Mouse (Mus musculus) intestine, embryonic 16.5 days (tissue): ENCODE measurements at regions not wholly inside any gene's neighbourhood (a gene's known extent, or its start where the extent isn't known, plus 50 kb on each side); places are given as distances from the start of the nearest gene placed in this dataset.

Experiments
- ATAC-seq: fragments of 200-750 bp; cut with Nextera tagmentation; 2 replicates; pipeline ENCODE4 v1.8.0; 2017; ENCODE audit warnings: moderate TSS enrichment, moderate library complexity
- H3K27ac ChIP-seq: fragments of 300-500 bp; sonication (generic); 2 replicates; pipeline ENCODE4 v1.5.1; 2014; ENCODE audit warnings: mild to moderate bottlenecking, low read length
- H3K27me3 ChIP-seq: fragments of 300-500 bp; sonication (generic); replicated peaks from 2 replicates; pipeline ENCODE4 v1.6.1; 2014; ENCODE audit warnings: low read length, control low read depth, mixed read lengths; ENCODE audit not compliant: control insufficient read depth, insufficient read depth
- H3K36me3 ChIP-seq: fragments of 300-500 bp; sonication (generic); 2 replicates; pipeline ENCODE4 v1.6.1; 2014; ENCODE audit warnings: low read length, control low read depth; ENCODE audit not compliant: control insufficient read depth, insufficient read depth
- H3K4me1 ChIP-seq: fragments of 300-500 bp; sonication (generic); 2 replicates; pipeline ENCODE4 v1.6.1; 2014; ENCODE audit warnings: low read length, control low read depth, mixed read lengths; ENCODE audit not compliant: control insufficient read depth, insufficient read depth
- H3K4me2 ChIP-seq: fragments of 300-500 bp; sonication (generic); 2 replicates; pipeline ENCODE4 v1.6.1; 2014; ENCODE audit warnings: low read depth, low read length, control low read depth
- H3K4me3 ChIP-seq: fragments of 300-500 bp; sonication (generic); 2 replicates; pipeline ENCODE4 v1.5.1; 2014; ENCODE audit warnings: mild to moderate bottlenecking, low read length
- H3K9ac ChIP-seq: fragments of 300-500 bp; sonication (generic); 2 replicates; pipeline ENCODE4 v1.6.1; 2014; ENCODE audit warnings: low read depth, low read length
- H3K9me3 ChIP-seq: fragments of 300-500 bp; sonication (generic); 2 replicates; pipeline ENCODE4 v1.6.1; 2016; ENCODE audit warnings: low read length, control low read depth; ENCODE audit not compliant: control insufficient read depth
- WGBS: fragments of 180-500 bp; shearing (Covaris S2); extraction: QIAGEN DNeasy Blood & Tissue Kit; methylation state at CpG from one replicate; pipeline ENCODE4 v1.1.7; 2014; 5-methylcytosine and 5-hydroxymethylcytosine counted together

- no peaks in the 10 kb centered on the region for H3K4me1 ChIP-seq
- no peaks in the 10 kb centered on the region for H3K27me3 ChIP-seq
- no peak overlapping the region for H3K4me3 ChIP-seq
- no peaks in the 10 kb centered on the region for H3K36me3 ChIP-seq
- H3K9ac ChIP-seq = no peak overlapping the region
- H3K9me3 ChIP-seq = no peaks in the 10 kb centered on the region
- WGBS = 74% methylated on average over 11 of the region's 11 CpGs
- ATAC-seq = peak; percentile 63
- no peak overlapping the region for H3K27ac ChIP-seq
- H3K4me2 ChIP-seq = no peak overlapping the region
Measured at GRCm38 (mm10) chr4:153738088-153738487, 218.9 kb upstream of the A430005L14Rik start.

- WGBS = 91% methylated on average over 10 of the region's 10 CpGs
- Histone ChIP-seq H3K9me3 (no peaks in the 10 kb centered on the region), H3K27me3 (no peaks in the 10 kb centered on the region), H3K4me3 (no peak overlapping the region), H3K4me1 (no peaks in the 10 kb centered on the region), H3K4me2 (no peak overlapping the region), H3K9ac (no peak overlapping the region), H3K36me3 (no peaks in the 10 kb centered on the region), H3K27ac (no peak overlapping the region)
- ATAC-seq = no peak
Measured at GRCm38 (mm10) chr4:153742241-153742640, 214.8 kb upstream of the A430005L14Rik start.

- Histone ChIP-seq H3K27ac (no peak overlapping the region), H3K4me2 (no peak overlapping the region), H3K4me3 (no peak overlapping the region), H3K9me3 (no peaks in the 10 kb centered on the region), H3K27me3 (no peaks in the 10 kb centered on the region), H3K36me3 (no peaks in the 10 kb centered on the region), H3K4me1 (no peaks in the 10 kb centered on the region), H3K9ac (no peak overlapping the region)
- 79% methylated on average over 6 of the region's 6 CpGs for WGBS
- ATAC-seq = no peak
Measured at GRCm38 (mm10) chr4:153752791-153753190, 204.2 kb upstream of the A430005L14Rik start.

- no peaks in the 10 kb centered on the region for H3K36me3 ChIP-seq
- ATAC-seq = no peak
- no peak overlapping the region for H3K27ac ChIP-seq
- no peaks in the 10 kb centered on the region for H3K4me1 ChIP-seq
- no peak overlapping the region for H3K4me2 ChIP-seq
- H3K9me3 ChIP-seq = no peaks in the 10 kb centered on the region
- H3K4me3 ChIP-seq = no peak overlapping the region
- WGBS = 83% methylated on average over 6 of the region's 6 CpGs
- no peaks in the 10 kb centered on the region for H3K27me3 ChIP-seq
- H3K9ac ChIP-seq = no peak overlapping the region
Measured at GRCm38 (mm10) chr4:153758323-153758722, 198.7 kb upstream of the A430005L14Rik start.

- Histone ChIP-seq H3K4me3 (no peak overlapping the region), H3K27ac (no peak overlapping the region), H3K36me3 (no peaks in the 10 kb centered on the region), H3K9me3 (no peaks in the 10 kb centered on the region), H3K4me2 (no peak overlapping the region), H3K27me3 (no peaks in the 10 kb centered on the region), H3K4me1 (no peaks in the 10 kb centered on the region), H3K9ac (no peak overlapping the region)
- no peak for ATAC-seq
- WGBS = 55% methylated on average over 8 of the region's 8 CpGs
Measured at GRCm38 (mm10) chr4:153758781-153759180, 198.3 kb upstream of the A430005L14Rik start.

- no peaks in the 10 kb centered on the region for H3K4me1 ChIP-seq
- 82% methylated on average over 4 of the region's 4 CpGs for WGBS
- H3K4me3 ChIP-seq = no peak overlapping the region
- H3K4me2 ChIP-seq = no peak overlapping the region
- H3K27ac ChIP-seq = no peak overlapping the region
- no peaks in the 10 kb centered on the region for H3K9me3 ChIP-seq
- no peaks in the 10 kb centered on the region for H3K27me3 ChIP-seq
- no peaks in the 10 kb centered on the region for H3K36me3 ChIP-seq
- no peak overlapping the region for H3K9ac ChIP-seq
- no peak for ATAC-seq
Measured at GRCm38 (mm10) chr4:153760934-153761333, 196.1 kb upstream of the A430005L14Rik start.

- 79% methylated on average over 10 of the region's 10 CpGs for WGBS
- no peaks in the 10 kb centered on the region for H3K27me3 ChIP-seq
- no peak for ATAC-seq
Measured at GRCm38 (mm10) chr4:153763413-153763812, 193.6 kb upstream of the A430005L14Rik start.

GRCm38 (mm10) chr4:153767713-153768112 lies 189.3 kb upstream of the A430005L14Rik start:
- no peak overlapping the region for H3K4me3 ChIP-seq
- no peaks in the 10 kb centered on the region for H3K4me1 ChIP-seq
- H3K27me3 ChIP-seq = no peaks in the 10 kb centered on the region
- no peak overlapping the region for H3K9ac ChIP-seq
- no peaks in the 10 kb centered on the region for H3K36me3 ChIP-seq
- ATAC-seq = no peak
- WGBS = 77% methylated on average over 9 of the region's 9 CpGs
- no peak overlapping the region for H3K27ac ChIP-seq
- H3K4me2 ChIP-seq = no peak overlapping the region
- H3K9me3 ChIP-seq = no peaks in the 10 kb centered on the region

More at GRCm38 (mm10) chr4:153763413-153763812, 193.6 kb upstream of the A430005L14Rik start:
- no peak overlapping the region for H3K4me3 ChIP-seq
- H3K4me1 ChIP-seq = no peaks in the 10 kb centered on the region
- no peak overlapping the region for H3K9ac ChIP-seq
- no peaks in the 10 kb centered on the region for H3K36me3 ChIP-seq
- H3K27ac ChIP-seq = no peak overlapping the region
- H3K4me2 ChIP-seq = no peak overlapping the region
- no peaks in the 10 kb centered on the region for H3K9me3 ChIP-seq

- H3K36me3 ChIP-seq = no peaks in the 10 kb centered on the region
- H3K4me1 ChIP-seq = no peaks in the 10 kb centered on the region
- 43% methylated on average over 3 of the region's 3 CpGs for WGBS
- no peak overlapping the region for H3K4me2 ChIP-seq
- no peaks in the 10 kb centered on the region for H3K27me3 ChIP-seq
- H3K4me3 ChIP-seq = no peak overlapping the region
- no peaks in the 10 kb centered on the region for H3K9me3 ChIP-seq
- no peak overlapping the region for H3K27ac ChIP-seq
- no peak for ATAC-seq
- H3K9ac ChIP-seq = no peak overlapping the region
Measured at GRCm38 (mm10) chr4:153768350-153768749, 188.7 kb upstream of the A430005L14Rik start.

DNA sequence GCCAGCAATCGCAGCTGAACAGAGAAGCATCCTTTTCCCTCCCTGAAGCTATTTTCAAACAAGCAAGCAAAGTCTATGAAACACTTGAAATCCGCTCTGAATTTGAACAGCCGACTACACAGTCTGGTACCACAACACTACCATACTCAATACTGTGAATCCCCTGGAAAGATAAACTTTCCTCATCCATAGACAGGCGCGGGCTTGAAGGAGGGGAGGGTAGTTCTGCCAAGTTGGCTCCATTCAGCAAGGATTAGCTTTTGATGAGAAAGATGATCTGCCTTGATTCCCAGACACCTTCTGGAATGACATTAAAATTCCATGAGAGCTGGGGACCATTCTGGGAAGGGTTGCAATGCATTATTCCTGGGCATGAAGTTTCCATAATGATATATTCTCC lies 186.4 kb upstream of the A430005L14Rik start:
- Histone ChIP-seq H3K36me3 (no peaks in the 10 kb centered on the region), H3K4me1 (no peaks in the 10 kb centered on the region), H3K27ac (no peak overlapping the region), H3K27me3 (no peaks in the 10 kb centered on the region), H3K9ac (no peak overlapping the region), H3K4me2 (no peak overlapping the region), H3K4me3 (no peak overlapping the region), H3K9me3 (no peaks in the 10 kb centered on the region)
- WGBS = 74% methylated on average over 5 of the region's 5 CpGs
- ATAC-seq = no peak
